Comparison of ENCODE assay signal across 8 mouse cellular contexts in genomic region chr1:168221071-168221521, GRCm38 (mm10).
DNase-seq lines count a peak whose midpoint lies in the region; ATAC-seq lines count a peak whose summit lies in the region.
"Had no signal": no experiment of that assay in that cellular context is flagged by ENCODE, and none has a peak within 500 bp of the region (broad histone marks: within the 10 kb centered on the region; RNA-seq: fewer than 3 reads in every experiment).

No protein-coding gene starts in this region.

- no peaks in the 10 kb centered on the region for H3K27me3 ChIP-seq in megakaryocyte, embryonic 14.5 days (replicated peaks)
- no peaks in the 10 kb centered on the region for H3K27me3 ChIP-seq in embryonic facial prominence, embryonic 12.5 days
- H3K27me3 ChIP-seq in intestine, embryonic 15.5 days (replicated peaks): no peaks in the 10 kb centered on the region
- H3K27me3 ChIP-seq: liver, embryonic 13.5 days had no signal

- DNase-seq in spleen, postnatal 10 days (ENCODE audit: low spot score in 2 of 2): no peak
- DNase-seq in thymus, postnatal 25 days: no peak
- DNase-seq: liver, embryonic 13.5 days had no signal

- no peak for ATAC-seq in megakaryocyte, adult 5-6 weeks (ENCODE audit: poor library complexity, severe bottlenecking)
- ATAC-seq in embryonic facial prominence, embryonic 12.5 days (ENCODE audit: insufficient number of reproducible peaks, insufficient read depth, low FRiP score, low TSS enrichment): no peak
- peak; percentile 40; the same call in 1 of the 2 replicates for ATAC-seq in intestine, embryonic 15.5 days
- ATAC-seq in megakaryocyte-erythroid progenitor cell, adult 5-6 weeks (replicated peaks; ENCODE audit: low FRiP score, low TSS enrichment, poor library complexity, severe bottlenecking): peak; percentile 35; the same call in 1 of the 2 replicates

- H3K9me3 ChIP-seq in megakaryocyte, embryonic 14.5 days: no peaks in the 10 kb centered on the region
- H3K9me3 ChIP-seq in embryonic facial prominence, embryonic 12.5 days: no peaks in the 10 kb centered on the region
- no peaks in the 10 kb centered on the region for H3K9me3 ChIP-seq in intestine, embryonic 15.5 days
- H3K9me3 ChIP-seq: liver, embryonic 13.5 days had no signal

- peak overlapping the region; percentile 25 for H3K4me2 ChIP-seq in embryonic facial prominence, embryonic 12.5 days (replicated peaks)
- no peak overlapping the region for H3K4me2 ChIP-seq in intestine, embryonic 15.5 days (replicated peaks)
- H3K4me2 ChIP-seq: liver, embryonic 13.5 days had no signal

- H3K36me3 ChIP-seq in megakaryocyte, embryonic 14.5 days (replicated peaks; ENCODE audit: low read length): peaks cover 53% of the 10 kb centered on the region
- H3K36me3 ChIP-seq in embryonic facial prominence, embryonic 12.5 days: no peaks in the 10 kb centered on the region
- H3K36me3 ChIP-seq in intestine, embryonic 15.5 days: no peaks in the 10 kb centered on the region
- H3K36me3 ChIP-seq: liver, embryonic 13.5 days had no signal

- 33% methylated on average over 14 of the region's 14 CpGs for WGBS in embryonic facial prominence, embryonic 12.5 days
- 76% methylated on average over 14 of the region's 14 CpGs for WGBS in intestine, embryonic 15.5 days

- peaks cover 91% of the 10 kb centered on the region for H3K4me1 ChIP-seq in megakaryocyte, embryonic 14.5 days
- H3K4me1 ChIP-seq in embryonic facial prominence, embryonic 12.5 days: peaks cover 70% of the 10 kb centered on the region
- peaks cover 10% of the 10 kb centered on the region; the same call in 1 of the 2 replicates for H3K4me1 ChIP-seq in intestine, embryonic 15.5 days (replicated peaks)

- peak overlapping the region; percentile 14; the same call in 1 of the 2 replicates for H3K27ac ChIP-seq in embryonic facial prominence, embryonic 12.5 days
- H3K27ac ChIP-seq in intestine, embryonic 15.5 days: no peak overlapping the region
- H3K27ac ChIP-seq: liver, embryonic 13.5 days had no signal

- peak overlapping the region; percentile 48 for H3K4me3 ChIP-seq in megakaryocyte, embryonic 14.5 days (replicated peaks)
- H3K4me3 ChIP-seq in embryonic facial prominence, embryonic 12.5 days: no peak overlapping the region
- no peak overlapping the region for H3K4me3 ChIP-seq in intestine, embryonic 15.5 days (replicated peaks)
- H3K4me3 ChIP-seq: liver, embryonic 13.5 days had no signal

- no peak overlapping the region for H3K9ac ChIP-seq in embryonic facial prominence, embryonic 12.5 days
- H3K9ac ChIP-seq in intestine, embryonic 15.5 days: no peak overlapping the region
- H3K9ac ChIP-seq: liver, embryonic 13.5 days had no signal

Comparison
In these comparisons a context has a peak if more than half of its experiments do, and no peak if none do; other contexts are left out.
1. ATAC-seq: peak in intestine, embryonic 15.5 days (single experiment) and megakaryocyte-erythroid progenitor cell, adult 5-6 weeks (single experiment); none in megakaryocyte, adult 5-6 weeks (single experiment) and embryonic facial prominence, embryonic 12.5 days (single experiment).